Mouse (Mus musculus): ENCODE data around the gene Cog3. TPM values are rescaled to one million over a fixed set of nuclear protein-coding genes. Genes with fewer than 3 reads are reported as not detected.

Cog3 gene
- polyA plus RNA-seq, 2 experiments from 2014 or later: 9.4 to 11.3 TPM

DNA sequence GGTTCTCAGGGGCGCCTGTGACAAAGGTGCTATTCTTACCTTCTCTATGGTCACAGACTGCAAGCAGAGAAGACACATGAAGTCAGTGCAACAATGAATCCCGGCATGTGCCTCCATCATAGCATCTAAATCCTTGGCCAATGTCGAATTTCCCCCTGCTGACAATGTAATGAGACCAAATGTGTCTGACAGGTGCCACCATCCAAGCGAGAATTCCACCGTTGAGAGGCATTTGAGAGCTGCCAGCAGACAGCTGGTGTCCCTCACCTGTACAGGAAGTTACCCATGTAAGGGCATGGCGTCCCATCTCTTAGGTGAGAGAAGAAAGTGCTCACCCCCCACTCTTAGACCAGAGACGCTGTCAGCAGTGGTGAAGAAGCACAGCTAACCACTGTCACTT lies 4.1 kb upstream of the Cog3 start:
- ATAC-seq: no peak

DNA sequence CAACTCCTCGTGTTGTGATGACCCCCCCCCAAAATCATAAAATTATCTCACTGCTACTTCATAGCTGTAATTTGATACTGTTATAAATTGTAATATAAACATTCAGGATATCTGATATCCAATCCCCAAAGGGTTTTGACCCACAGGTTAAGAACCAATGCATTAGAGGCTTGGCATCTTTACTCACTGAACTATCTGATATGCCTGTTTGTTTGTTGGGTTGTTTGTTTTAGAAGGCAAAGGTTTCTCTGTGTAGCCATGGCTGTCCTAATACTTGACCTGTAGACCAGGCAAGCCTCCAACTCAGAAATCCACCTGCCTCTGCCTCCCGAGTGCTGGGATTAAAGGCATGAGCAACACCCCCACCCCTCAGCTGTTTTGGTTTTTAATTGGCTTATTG lies 3.5 kb upstream of the Cog3 start:
- ATAC-seq: no peak

DNA sequence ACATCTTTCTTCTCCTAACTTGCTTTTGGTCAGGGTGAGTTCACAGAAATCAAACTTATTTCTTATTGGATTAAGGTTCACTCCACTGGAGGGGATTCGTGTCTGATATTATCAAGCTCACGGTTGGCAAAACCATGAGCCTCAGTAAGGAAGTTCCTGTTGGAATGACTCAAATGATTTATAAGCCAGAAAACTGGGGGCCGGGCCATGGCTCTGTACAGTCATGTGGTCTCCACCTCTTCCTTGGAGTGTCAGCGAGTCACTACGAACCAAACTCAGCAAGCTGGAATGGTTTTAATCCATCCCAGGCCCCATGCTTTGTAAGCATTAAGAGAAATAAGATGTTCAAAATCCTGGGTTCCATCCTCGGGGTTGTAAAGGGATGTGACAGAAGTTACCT lies 2.7 kb upstream of the Cog3 start:
- no peak for ATAC-seq

DNA sequence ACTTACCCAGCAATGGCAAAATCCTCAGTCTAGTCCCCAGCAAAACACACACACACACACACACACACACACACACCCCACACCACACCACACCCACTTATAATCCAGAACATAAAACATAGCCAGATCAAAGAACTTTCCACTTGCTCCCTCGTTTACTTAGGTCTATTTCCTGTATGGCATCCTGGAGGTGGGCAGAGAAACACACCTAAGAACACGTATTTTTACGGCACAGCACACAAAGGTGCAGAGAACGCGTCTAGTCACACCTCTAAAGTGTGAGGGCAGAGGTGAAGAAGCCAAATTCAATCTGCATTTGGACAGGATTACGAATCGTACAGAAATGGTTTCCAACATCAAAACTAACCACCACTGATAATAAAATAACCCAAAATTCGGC lies 1.1 kb downstream of the Cog3 start:
- peak; percentile 10 for ATAC-seq

DNA sequence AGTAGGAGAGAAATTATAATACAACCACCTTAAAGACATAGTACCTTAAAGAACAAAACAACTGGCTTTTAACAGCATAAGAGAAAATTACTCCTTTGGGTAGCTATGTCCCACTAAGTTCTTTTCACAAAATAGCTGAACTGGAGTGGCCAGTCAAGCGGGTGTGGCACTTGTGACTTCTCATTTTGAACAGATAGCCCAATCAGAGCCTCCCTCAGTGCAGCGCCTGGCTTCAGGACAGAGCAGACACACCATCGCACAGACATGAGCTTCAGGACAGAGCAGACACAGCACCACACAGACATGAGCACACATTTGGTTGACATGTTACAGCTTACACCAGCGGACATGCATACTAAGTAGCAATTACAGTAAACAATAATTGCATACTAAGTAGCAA lies 3.3 kb downstream of the Cog3 start:
- ATAC-seq: no peak

DNA sequence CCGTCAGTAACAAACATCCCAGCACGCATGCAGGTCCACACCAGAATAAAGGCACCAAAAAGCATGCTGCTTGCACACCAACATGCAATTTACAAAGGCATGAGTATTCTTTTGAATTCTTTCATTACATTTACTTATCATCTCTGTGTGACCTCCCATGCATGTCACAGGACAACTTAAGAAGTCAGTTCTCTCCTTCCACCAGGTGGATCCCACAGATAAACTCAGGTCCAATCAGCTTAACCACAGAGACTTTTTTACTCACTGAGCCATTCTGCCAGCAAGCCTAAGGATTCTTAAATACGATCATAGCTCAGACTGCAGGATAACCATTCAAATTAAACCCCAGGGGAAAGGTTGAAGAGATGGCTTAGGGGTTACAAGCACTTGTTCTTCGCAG lies 5.2 kb downstream of the Cog3 start:
- no peak for ATAC-seq

DNA sequence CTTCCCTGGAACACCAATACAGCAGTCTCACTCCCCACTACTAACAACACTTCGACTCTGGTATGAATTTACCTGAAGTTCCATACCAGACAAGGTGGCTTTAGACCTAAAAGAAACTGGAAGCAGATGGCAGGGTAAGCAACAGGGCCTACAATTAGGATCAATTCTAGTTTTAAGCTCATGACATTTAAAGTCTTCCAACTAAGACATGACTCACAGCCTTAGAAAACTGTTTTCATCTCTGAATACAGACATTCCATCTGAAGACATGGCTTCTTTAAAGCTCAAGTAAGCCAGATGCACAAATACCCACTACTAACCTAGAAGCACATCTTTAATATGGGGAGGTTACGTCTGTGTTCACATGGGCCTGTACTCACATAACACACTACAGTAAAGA lies 6.4 kb downstream of the Cog3 start:
- ATAC-seq: no peak

DNA sequence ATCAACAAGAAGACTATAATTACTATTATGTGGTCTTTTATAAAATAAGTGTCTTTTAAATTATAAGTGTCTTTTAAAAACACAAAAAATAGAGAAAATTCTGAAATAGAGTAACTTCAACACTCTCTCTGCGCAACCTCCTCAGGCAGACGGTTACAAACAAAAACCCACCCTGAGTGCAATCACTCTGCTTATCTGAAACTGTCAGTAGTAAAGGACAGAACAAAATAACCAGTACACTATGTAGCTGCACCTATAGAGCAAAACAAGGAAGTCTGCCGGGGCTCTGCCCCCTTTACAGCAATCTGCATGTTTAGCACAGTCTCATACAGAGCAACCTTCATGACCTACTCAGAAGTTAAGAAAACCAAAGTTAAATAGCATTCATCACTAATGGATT lies 12.4 kb downstream of the Cog3 start:
- no peak for ATAC-seq

DNA sequence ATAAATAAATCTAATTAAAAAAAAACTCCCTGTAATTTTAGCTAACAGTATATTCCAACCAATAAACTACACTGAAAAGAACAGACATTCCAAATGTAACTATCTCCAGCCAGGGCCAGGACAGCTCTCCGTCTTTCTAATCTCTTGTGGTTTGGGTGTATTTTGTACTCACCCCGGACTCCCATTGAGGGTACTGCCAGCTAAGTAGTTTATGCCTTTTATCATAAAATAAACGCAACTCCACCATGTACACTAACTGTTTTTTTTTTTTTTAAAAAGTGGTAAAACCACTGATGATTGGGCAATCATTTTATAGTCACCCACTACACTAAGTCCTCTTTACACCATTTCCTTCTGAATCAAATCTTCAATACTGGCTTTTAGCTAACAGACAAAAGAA lies 18.7 kb downstream of the Cog3 start:
- ATAC-seq: no peak

DNA sequence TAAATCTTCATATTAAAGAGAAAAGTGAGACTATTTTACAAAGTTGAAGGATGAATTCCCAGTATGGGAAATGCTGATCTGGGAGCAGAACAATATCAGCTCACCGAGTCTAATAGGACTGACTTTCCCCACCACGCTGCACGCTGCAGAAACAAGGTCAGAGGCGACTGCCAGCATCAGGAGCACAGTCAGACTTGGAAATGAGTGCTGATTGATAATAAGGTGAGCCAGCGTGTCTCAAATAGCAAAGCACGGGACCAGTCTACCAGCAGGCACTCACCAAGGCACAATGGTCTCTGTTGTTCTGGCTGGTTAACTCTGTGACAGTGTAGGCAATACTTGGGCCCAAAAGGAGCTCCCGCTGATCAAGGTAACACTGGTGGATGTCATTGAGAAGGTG lies 21.7 kb downstream of the Cog3 start:
- ATAC-seq: no peak

DNA sequence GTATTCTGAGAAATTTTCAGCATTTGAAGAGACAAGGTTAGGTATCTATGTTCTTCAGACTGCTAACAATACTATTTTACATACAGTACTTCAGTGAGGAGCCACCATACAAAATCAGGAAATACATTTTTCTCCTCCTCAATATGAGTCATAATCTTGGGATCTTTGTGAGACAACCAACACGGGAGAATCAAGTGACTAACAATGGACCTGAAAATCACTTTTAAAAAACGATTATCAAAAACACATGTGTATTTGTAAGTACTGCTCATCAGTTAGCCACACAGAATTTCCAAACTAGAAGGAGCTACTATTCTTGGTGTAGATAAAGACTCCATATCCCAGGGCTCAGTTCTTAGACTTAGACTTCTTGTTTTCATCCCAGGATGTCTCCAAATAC lies 23.0 kb downstream of the Cog3 start:
- no peak for ATAC-seq

DNA sequence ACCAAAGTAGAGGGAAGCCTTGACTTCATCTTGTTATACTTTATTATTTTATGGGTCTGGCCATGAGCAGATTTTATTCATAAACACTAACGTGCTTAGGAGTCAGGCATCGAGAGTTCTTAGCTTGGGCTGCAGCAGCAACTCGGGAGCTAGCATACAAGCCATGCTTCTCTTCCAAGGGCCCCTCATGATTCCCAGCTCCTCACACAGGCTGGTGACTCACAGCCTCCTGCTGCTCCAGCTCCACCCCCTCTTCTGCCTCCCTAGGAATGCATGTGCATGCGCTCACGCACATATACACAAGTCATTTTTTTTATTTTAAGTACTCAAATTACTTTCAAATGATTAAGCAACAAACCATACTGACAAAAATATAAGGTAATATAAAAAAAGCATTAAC lies 26.2 kb downstream of the Cog3 start:
- ATAC-seq: no peak

DNA sequence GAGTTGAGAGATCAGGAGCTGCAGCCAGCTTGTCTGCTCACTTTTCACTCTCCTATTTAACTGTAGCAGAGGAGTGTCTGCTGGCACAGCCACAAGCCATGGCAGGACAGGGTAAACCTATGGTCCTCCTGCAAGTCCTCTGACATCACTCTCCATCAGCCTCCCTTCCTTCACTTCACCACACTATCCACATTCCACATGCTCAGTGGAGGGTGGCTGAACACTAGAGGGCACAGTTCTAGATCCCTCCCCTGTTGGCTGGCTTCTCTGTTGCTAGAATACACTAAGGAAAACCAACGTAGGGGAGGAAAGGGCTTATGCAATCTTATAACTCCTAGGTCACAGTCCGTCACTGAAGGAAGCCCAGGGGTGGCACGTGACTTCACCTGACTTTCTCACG lies 27.3 kb downstream of the Cog3 start:
- ATAC-seq: peak; percentile 49

DNA sequence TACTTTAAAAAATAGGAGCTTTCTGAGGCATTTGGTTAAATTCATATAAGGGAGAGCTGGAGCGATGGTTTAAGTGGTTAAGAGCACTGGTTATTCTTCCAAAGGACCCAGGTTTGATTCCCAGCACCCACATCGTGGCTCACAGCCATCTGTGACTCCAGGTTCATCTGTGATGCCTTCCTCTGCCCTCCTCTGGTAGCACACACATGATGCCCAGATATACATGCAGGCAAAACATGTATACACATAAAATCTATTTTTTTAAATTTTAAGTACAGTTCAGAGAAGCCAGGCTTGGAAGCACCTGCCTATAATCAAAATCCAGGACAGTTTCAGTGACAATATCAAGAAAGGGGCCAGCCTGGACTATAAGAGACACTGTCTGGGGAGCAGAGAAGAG lies 31.5 kb downstream of the Cog3 start:
- ATAC-seq: no peak

DNA sequence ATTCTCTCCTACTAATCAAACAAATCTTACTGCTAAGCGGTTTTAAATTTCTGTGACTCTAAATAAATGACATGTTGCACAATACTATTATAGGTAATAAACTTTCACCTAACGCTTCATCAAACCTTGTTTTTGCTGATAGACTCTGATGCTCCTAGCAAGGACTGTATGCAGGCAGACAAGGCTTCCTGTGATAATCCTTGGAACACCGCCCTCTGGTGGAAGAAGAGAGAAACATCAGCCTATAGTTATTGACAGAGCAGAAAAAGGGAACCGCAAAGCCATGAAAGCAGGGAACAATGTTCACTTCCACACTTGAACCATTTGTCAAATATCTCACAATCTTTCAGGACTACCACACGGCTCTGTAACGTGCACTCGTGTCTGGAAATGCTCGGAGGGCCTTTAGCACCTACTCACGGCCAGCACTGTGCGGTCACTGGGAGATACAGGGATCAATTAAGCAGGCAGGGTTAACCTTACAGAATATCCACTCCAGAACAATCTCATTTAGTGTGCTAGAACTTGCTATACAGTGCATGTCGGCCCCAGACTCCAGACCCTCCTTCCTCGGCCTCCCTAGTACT lies 32.2 kb downstream of the Cog3 start:
- ATAC-seq: peak; percentile 86

DNA sequence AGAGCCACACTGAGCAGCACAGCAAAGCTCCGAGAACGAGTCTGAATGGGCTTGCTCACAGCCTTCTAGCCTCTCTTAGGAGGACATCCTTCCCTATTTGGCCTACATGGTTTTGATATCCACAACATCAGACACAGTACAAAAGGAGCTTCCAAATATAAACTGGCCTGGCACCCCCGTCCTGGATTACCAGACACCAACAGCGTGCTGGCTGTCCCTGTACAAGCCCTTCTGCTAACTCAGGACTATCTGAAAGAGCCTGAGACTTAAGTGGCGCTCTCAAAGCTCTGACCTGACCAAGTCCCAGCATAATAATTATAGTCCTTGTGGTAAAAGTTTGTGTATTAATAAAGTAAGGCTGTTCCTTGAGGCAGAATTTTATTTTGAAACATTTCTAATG lies 34.2 kb downstream of the Cog3 start:
- no peak for ATAC-seq

DNA sequence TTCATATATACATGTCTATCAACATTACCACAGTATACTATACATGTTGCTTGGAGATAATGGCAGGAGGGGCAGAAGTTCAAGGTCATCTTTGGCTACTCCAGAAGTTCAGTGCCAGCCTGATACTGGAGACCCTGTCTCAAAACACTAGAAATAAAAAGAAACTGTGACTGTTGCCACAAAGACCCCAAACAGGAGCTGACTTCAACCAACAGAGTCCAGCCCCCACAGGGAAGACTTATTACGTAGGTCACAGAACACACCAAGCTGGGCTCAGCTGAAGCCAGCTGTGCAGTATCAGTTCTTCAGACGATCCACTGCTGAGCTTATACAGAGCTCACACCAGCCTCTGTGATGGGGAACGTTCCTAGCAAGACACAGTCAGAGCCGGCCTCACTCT lies 37.9 kb downstream of the Cog3 start:
- ATAC-seq: no peak

DNA sequence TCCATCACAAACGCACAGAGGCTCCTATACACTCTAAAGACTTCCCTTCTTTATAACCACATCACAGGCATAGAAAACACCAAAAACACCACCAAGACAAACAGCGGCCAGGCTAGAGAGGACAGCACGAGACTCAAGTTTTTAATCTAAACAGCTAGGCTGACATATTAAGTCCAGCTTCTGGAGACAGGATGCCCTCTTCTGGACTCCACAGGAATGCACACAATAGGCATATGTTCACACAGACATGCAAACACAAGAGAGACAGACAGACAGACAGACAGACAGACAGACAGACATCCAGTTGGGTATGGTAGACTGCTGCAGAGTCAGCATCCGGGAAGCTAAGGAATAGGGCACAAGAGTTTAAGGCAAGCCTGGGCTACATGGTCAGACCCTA lies 40.7 kb downstream of the Cog3 start:
- no peak for ATAC-seq

DNA sequence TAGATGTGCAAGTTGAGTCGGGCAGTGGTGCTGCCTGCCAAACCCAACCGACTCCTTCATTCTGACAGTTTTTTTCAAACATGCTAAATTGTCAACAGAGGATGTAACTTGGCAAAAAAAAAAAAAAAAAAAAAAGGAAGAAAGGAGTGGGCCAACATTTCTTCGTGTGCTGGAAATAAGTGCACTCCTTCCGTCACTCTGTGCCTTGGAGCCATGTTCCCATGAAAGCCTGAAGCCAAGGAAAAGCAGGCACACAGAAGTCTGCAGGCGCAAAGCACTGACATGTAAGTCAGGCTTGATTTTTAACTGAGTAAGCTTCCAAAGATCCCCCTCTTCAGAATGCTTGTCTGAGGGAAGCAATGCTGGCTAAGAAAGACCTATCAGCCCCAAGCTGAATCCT lies 41.6 kb downstream of the Cog3 start:
- ATAC-seq: no peak

DNA sequence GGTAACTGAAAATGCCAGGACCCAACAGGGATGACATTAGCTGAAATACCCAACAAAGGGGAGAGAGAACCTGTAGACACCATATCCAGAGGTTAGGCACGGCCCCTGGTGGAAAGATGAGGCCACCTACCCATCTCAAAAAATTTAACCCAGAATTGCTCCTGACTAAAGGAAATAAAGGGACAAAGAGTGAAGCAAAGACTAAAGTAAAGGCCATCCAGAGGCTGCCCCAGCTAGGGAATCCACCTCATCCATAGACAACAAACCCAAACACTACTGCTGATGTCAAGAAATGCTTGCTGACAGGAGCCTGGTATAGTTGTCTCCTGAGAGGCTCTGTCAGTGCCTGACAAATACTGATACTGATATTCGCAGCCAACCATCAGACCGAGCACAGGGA lies 42.6 kb downstream of the Cog3 start:
- no peak for ATAC-seq

DNA sequence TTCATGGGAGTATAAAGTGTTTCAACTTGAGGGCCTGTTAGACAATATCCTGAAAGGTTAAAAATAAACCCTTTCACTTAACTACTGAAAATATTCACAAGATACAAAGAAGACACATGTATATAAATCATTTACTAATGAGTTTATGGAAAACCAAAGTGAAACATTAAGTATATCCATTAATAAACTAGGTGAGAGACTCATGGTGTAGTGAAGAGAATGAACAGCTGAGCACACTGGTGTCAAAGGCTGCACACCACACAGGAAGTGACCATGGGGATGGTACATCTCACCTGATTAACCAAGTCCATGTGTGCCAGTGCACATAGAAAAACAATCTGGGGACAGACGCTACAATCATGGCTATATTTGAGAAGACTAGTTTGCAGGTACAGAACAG lies 45.3 kb downstream of the Cog3 start:
- ATAC-seq: no peak

DNA sequence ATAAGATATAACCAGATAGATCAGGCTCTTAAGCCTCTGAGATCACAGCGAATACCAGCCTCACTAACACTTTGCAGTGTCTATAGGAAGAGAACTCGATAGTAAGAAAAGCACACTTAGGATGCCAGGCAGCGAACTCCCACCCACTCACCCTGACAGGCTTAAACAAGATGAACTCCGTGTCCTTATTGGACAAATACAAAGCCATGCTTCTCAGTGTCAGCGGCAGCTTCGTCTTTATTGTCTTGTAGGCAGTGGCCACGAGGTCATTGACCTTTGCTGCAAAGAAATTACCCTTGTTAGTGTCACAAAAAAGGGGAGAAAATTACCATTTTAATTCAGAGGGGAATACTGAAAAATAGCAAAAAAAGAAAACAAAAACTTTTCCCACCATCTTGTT lies 46.5 kb downstream of the Cog3 start:
- ATAC-seq: no peak

DNA sequence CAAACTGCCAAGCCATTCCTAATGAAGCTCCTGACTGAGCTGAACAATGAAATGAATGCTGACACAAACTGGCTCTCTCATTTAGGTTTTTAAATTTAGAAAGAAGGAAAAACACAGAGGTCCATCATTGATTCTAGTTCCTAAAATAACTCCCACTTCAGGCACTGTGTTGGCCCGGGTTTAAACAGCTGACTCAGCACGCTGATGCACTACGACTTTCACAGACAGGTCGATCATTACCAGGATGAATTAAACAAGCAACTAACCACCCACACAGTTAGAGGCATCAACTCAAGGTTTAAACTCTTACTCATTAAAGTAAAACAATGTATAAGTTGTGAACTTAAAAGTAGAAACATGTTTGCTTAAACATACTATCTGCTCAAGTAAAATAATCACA lies 47.7 kb downstream of the Cog3 start:
- no peak for ATAC-seq

DNA sequence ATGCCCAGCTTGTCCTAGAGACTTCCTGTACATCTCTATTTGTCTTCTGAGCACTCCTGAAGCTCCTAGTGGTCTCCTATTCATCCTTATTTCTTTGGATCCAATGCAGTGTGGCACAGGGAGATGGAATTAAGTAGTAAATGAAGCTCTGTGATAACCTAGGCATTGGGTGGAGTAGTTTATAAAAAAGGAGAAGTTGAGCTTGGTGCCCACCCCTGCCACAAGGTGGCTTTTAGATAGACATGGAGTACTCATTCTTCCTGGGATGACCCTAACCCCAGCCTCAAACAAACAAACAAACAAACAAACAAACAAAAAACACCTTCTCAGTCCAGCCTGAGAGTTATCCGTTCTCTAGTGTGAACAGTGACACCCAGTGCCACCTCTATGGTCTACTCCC lies 56.4 kb downstream of the Cog3 start:
- no peak for ATAC-seq

DNA sequence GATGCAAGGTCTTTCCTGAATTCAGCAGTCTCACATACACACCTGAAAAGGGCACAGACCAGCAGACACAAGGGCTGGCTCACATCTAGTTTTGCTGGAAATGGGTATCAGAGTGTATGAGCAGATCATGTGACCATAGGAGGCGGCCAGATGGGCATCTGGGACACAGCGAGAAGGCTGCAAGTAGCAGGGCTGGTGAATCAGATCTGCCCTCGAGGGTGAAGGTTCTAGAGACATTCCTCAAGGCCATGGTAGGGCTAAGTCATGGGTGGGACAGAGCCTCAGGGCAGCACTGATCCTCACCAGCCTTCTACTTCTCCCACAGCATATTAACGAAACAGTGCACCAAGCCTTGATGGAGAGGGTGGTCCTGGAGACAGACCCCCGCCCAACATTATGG lies 58.2 kb downstream of the Cog3 start:
- ATAC-seq: no peak

DNA sequence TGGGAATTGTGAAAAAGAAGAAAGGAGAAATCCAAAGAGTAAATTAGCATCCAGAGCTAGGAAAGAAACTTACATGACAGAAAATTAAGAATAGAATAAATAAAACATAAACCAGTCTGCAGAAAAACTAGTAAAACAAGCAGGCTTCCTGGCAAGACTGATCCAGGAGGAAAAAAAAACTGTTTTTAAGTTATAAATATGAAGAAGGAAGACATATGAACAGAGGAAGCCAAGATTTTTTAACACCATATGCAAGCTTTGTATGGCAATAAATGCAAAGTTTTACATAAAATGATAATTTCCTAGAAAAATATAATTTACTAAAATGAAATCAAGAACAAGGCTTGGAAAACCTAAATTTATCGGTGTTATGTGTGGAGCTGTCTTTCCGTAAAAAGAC lies 63.9 kb downstream of the Cog3 start:
- no peak for ATAC-seq

All from CD4-positive, CD25-positive, alpha-beta regulatory T cell, adult 4 months (primary cell).